Mouse (Mus musculus): ENCODE results near the gene Ear6.

The Ear6 gene

GRCm38 (mm10) chr14:51895071-51895470, 41.6 kb downstream of the Ear6 start:
- DNase-seq, result no peak

GRCm38 (mm10) chr14:51896019-51896418, 42.5 kb downstream of the Ear6 start:
- no peak for DNase-seq

- DNase-seq, result no peak
Observed at GRCm38 (mm10) chr14:51896539-51897170, 43.2 kb downstream of the Ear6 start.

- DNase-seq, result no peak
Observed at GRCm38 (mm10) chr14:51899351-51899750, 45.9 kb downstream of the Ear6 start.

- peak; percentile 44 for DNase-seq
Observed at GRCm38 (mm10) chr14:51902806-51903710, 49.6 kb downstream of the Ear6 start.

GRCm38 (mm10) chr14:51903782-51904181, 50.3 kb downstream of the Ear6 start:
- DNase-seq, result no peak

Measured in kidney, adult 11 months (tissue).